In the genomic region with DNA sequence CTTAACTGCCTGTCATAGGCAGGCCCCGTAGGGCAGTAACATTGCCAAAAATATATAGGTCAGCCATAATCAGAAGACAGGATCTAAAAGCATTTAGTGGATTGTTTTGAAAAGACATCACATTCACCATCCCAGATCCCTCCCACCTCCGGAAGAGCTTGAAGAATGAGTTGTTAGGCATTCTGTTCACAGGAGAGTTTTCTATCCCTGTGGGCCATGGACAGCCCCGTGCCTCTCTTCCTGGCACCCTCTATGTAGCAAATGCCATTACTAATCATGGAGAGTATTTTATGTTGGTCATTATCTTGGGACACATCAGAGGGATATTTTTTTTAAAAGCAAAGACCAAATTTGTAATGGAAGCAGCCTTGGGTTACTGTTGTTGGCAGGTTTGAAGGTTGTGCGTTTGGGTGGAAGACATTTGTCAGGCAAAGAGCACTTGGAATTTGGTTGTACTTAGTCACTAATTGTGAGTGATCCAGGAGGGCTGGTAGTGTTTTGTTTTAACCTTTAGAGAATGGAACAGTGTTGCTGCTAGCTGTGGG, we compare ENCODE assay signal across 15 mouse cellular contexts.
A peak's percentile ranks its signal among the peaks of the same experiment; 100 is the strongest.
DNase-seq lines count a peak whose midpoint lies in the region.
"Had no signal": no experiment of that assay in that cellular context is flagged by ENCODE, and none has a peak within 500 bp of the region (broad histone marks: within the 10 kb centered on the region; RNA-seq: fewer than 3 reads in every experiment).

No protein-coding gene starts in this region.

- DNase-seq in adrenal gland, adult (ENCODE audit: inconsistent age in 2 of 2, low spot score in 1 of 2) = peak; percentile 9 to 76
- DNase-seq in adrenal gland, adult 18-20 months (ENCODE audit: low spot score in 2 of 2) = no peak
- DNase-seq in heart, adult 11 months = peak; percentile 45
- no peak for DNase-seq in heart, postnatal 25 days (ENCODE audit: low spot score)
- peak; percentile 58 for DNase-seq in adrenal gland, postnatal 14 days
- DNase-seq in frontal cortex, postnatal 36 days (ENCODE audit: low spot score in 2 of 2) = no peak
- DNase-seq: cerebellum, adult 18-20 months; cerebellum, adult 9-10 months; cerebellum, postnatal 14 days; gastrocnemius, adult 2 months; gastrocnemius, postnatal 14 days; heart, adult 18-20 months; heart, postnatal 10 days; heart, postnatal 4 days; kidney, adult 18-20 months had no signal

- intact Hi-C loops in heart, postnatal 25 days (cut with DNase I) = no loop called here

Comparison
In these comparisons a context has a peak if more than half of its experiments do, and no peak if none do; other contexts are left out.
1. DNase-seq: peak in adrenal gland, adult (2 of 2), heart, adult 11 months (single experiment) and adrenal gland, postnatal 14 days (single experiment); none in adrenal gland, adult 18-20 months (0 of 2), heart, postnatal 25 days (single experiment) and frontal cortex, postnatal 36 days (0 of 2).